Mouse (Mus musculus) neural tube, embryonic 14.5 days (tissue): ENCODE data around the gene Krtdap. TPM values are rescaled to one million over a fixed set of nuclear protein-coding genes. Genes with fewer than 3 reads are reported as not detected.

Source experiments
- ATAC-seq: fragments of 200-750 bp; cut with Nextera tagmentation; 2 replicates; pipeline ENCODE4 v1.8.0; 2017; ENCODE audit warnings: low read depth, mild to moderate bottlenecking, moderate TSS enrichment, moderate library complexity
- H3K27ac ChIP-seq: fragments of 300-500 bp; sonication (generic); 2 replicates; pipeline ENCODE4 v1.5.1; 2014; ENCODE audit warnings: low read depth, mild to moderate bottlenecking, control low read depth, low read length, moderate library complexity, mixed read lengths
- H3K27me3 ChIP-seq: fragments of 300-500 bp; sonication (generic); 2 replicates; pipeline ENCODE4 v1.6.1; 2014; ENCODE audit warnings: low read length; ENCODE audit not compliant: control insufficient read depth, insufficient read depth
- H3K36me3 ChIP-seq: fragments of 300-500 bp; sonication (generic); 2 replicates; pipeline ENCODE4 v1.6.1; 2014; ENCODE audit warnings: low read length, mixed read lengths; ENCODE audit not compliant: control insufficient read depth, insufficient read depth
- H3K4me1 ChIP-seq: fragments of 300-500 bp; sonication (generic); 2 replicates; pipeline ENCODE4 v1.6.1; 2014; ENCODE audit warnings: low read length; ENCODE audit not compliant: control insufficient read depth, insufficient read depth
- H3K4me2 ChIP-seq: fragments of 300-500 bp; sonication (generic); 2 replicates; pipeline ENCODE4 v1.6.1; 2014; ENCODE audit warnings: mild to moderate bottlenecking, low read depth, low read length, control low read depth
- H3K4me3 ChIP-seq: fragments of 300-500 bp; sonication (generic); 2 replicates; pipeline ENCODE4 v1.5.1; 2014; ENCODE audit warnings: low read depth, low read length, control low read depth, mixed read lengths
- H3K9ac ChIP-seq: fragments of 300-500 bp; sonication (generic); replicated peaks from 2 replicates; pipeline ENCODE4 v1.6.1; 2014; ENCODE audit warnings: low read depth, mild to moderate bottlenecking, control low read depth, low read length, mixed read lengths
- H3K9me3 ChIP-seq: fragments of 300-500 bp; sonication (generic); 2 replicates; pipeline ENCODE4 v1.6.1; 2016; ENCODE audit warnings: low read length; ENCODE audit not compliant: control insufficient read depth
- WGBS: fragments of 180-500 bp; shearing (Covaris S2); extraction: QIAGEN DNeasy Blood & Tissue Kit; methylation state at CpG from one replicate; pipeline ENCODE4 v1.1.7; 2014; 5-methylcytosine and 5-hydroxymethylcytosine counted together
- polyA plus RNA-seq: library from polyadenylated mRNA; unstranded; fragments of >200 nt; fragmentation: Nextera tagmentation; extraction: Ambion mirVana; gene quantifications from 2 replicates; pipeline ENCODE4 v1.2.1, GENCODE M21; 2014

Gene Krtdap
- polyA plus RNA-seq, 1 experiment from 2014 or later: 0.88 TPM

DNA sequence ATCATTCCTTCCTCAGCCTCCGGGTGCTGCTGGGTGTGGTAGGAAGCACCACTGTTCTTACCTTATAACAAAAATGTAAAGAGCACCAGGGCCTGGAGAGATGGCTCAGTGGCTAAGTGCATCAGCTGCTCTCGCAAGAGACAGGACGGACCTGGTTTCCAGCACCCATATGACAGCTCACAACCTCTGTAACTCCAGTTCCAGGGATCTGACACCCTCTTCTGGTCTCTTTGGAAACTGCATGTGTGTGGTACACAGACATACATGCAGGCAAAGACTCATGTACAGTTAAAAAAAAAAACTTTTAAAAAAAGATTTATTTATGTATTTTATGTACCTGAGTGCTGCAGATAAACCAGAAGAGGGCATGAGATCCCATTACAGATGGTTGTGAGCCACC, 15.6 kb downstream of the Krtdap start:
- H3K36me3 ChIP-seq: no peaks in the 10 kb centered on the region
- H3K27ac ChIP-seq: no peak overlapping the region
- no peak overlapping the region for H3K4me3 ChIP-seq
- H3K9ac ChIP-seq: no peak overlapping the region
- WGBS: 100% methylated on average over 3 of the region's 3 CpGs
- H3K27me3 ChIP-seq: no peaks in the 10 kb centered on the region
- H3K4me2 ChIP-seq: no peak overlapping the region
- H3K9me3 ChIP-seq: no peaks in the 10 kb centered on the region
- no peak for ATAC-seq
- H3K4me1 ChIP-seq: no peaks in the 10 kb centered on the region

DNA sequence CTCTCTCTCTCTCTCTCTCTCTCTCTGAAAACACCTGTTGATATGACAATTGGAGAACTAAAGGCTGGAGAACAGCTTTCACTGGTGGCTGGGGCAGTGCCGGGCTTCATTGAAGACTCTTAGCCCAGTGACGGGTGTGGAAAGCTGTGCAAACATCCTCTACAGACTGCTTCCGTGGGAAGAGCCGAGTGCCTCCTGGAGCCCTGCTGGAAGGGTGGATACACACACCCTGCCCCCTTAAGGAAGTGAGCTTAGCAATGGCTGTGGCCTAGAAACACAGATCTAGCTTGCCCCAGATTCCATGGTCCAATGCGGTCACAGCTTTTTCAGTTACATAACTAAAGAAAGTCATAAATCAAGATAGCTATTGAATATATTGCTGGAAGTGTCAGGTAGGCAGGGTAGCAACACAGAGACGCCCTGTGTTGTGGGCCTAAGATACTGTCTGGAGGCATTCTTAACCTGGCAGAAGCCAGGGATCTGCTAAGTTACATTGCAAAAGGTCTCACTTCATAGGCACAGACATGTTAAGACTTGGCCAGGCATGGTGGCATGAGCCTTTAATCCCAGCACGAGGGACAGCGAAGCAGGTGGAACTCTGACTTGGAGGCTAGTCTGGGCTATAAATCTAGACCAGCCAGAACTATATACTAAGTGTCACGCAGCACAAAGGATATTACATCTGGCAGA, 16.5 kb downstream of the Krtdap start:
- ATAC-seq: no peak
- Histone ChIP-seq H3K27me3 (no peaks in the 10 kb centered on the region), H3K27ac (no peak overlapping the region), H3K9me3 (no peaks in the 10 kb centered on the region), H3K4me1 (no peaks in the 10 kb centered on the region), H3K4me2 (no peak overlapping the region), H3K4me3 (no peak overlapping the region), H3K9ac (no peak overlapping the region), H3K36me3 (no peaks in the 10 kb centered on the region)
- WGBS: 86% methylated on average over 9 of the region's 9 CpGs

DNA sequence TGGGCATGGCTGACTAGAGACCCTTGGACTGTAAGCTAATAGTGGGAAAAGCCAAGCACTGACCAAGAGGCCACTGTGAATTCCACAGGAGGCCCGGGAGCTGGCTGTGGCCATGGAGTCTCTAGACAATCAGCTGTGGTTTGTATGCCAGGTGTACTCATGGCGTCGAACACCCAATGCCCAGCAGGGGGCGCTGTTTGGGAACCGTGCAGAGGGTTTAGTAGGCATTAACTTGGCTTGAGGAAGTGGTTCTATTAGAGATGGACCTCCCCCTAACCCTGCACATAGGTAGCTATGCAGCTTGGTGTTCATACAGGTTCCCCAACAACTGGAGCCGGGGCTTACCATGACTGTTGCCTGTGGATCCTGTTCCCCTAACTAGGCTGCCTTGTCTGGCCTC, 18.2 kb downstream of the Krtdap start:
- WGBS: 44% methylated on average over 6 of the region's 6 CpGs
- no peak overlapping the region for H3K4me3 ChIP-seq
- no peak for ATAC-seq
- no peaks in the 10 kb centered on the region for H3K36me3 ChIP-seq
- no peaks in the 10 kb centered on the region for H3K4me1 ChIP-seq
- no peak overlapping the region for H3K27ac ChIP-seq
- no peak overlapping the region for H3K4me2 ChIP-seq
- H3K9ac ChIP-seq: no peak overlapping the region
- H3K27me3 ChIP-seq: no peaks in the 10 kb centered on the region
- H3K9me3 ChIP-seq: no peaks in the 10 kb centered on the region

DNA sequence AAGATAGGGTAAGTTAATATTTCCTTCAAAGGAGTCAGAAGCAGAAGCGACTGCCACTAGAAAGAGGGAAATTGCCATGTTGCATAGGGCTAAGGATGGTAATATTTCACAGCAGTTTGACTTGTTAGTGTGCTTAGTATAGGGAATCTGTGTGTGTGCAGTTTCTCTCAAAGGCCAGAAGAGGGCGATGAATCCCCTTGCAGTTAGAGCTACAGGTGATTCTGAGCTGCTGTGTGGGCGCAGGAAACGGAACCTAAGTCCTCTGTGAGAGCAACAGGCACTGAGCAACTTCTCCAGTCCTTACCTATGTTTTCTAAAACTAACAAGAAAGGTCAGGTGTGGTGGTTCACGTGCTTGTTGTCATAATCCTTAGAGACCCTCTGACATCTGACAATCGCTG, 22.6 kb downstream of the Krtdap start:
- Histone ChIP-seq H3K4me2 (no peak overlapping the region), H3K27ac (no peak overlapping the region), H3K4me3 (no peak overlapping the region), H3K4me1 (no peaks in the 10 kb centered on the region), H3K27me3 (no peaks in the 10 kb centered on the region), H3K9me3 (no peaks in the 10 kb centered on the region), H3K36me3 (no peaks in the 10 kb centered on the region), H3K9ac (no peak overlapping the region)
- no peak for ATAC-seq
- WGBS: 57% methylated on average over 6 of the region's 6 CpGs

DNA sequence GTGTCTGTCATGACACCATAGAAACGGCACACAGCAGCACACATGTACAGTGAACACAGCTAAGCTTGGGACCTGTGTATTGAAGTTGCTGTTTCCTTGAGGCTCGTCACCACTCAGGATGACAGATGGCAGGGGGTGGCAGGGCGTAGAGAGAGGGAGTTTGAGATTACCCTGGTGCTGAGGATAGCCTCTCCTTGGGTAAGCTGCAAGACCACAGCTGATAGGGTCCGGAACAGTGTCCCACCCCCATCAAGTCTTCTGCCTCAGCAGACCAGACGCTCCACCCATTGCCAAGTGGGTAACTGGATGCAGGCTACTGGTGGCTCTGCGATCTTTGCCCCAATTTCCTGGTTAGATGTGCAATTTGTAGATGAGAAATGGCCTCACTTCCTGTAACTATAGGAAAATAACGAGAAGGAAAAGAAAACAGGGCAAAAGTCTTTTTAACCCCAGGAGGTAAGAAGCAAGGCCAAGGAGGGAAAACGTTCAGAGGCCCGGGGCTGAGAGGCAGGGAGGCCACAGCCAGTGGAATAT, 24.1 kb downstream of the Krtdap start:
- no peak overlapping the region for H3K27ac ChIP-seq
- no peaks in the 10 kb centered on the region for H3K4me1 ChIP-seq
- no peak overlapping the region for H3K4me3 ChIP-seq
- H3K27me3 ChIP-seq: no peaks in the 10 kb centered on the region
- H3K9ac ChIP-seq: no peak overlapping the region
- no peaks in the 10 kb centered on the region for H3K36me3 ChIP-seq
- 59% methylated on average over 9 of the region's 9 CpGs for WGBS
- no peak for ATAC-seq
- H3K9me3 ChIP-seq: no peaks in the 10 kb centered on the region
- H3K4me2 ChIP-seq: no peak overlapping the region

DNA sequence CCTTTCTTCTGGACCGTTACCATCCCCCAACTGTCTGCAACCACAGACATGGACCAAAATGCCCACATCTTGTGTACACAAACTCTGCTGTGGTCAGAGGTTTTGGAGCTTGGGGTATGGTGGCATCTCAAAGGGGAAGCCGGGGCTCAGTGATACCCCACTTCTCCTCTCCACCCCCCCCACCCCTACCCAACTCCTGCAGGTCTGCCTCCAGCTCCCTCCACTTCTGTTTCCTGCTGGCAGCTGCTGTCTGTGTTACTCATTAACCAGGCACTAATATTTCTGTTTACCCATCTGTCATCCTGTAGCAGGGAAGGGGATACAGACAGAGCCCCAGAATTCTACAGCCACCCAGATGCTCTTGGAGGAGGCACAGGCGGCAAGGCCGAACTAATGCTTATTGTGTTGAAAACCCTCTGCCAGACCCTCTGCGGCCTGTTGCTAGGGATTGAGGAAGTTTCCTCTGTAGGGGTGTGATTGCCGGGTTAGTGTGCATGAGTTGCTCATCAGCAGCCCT, 24.7 kb downstream of the Krtdap start:
- no peak for ATAC-seq
- H3K9ac ChIP-seq: no peak overlapping the region
- no peaks in the 10 kb centered on the region for H3K27me3 ChIP-seq
- H3K4me3 ChIP-seq: no peak overlapping the region
- no peak overlapping the region for H3K27ac ChIP-seq
- H3K4me1 ChIP-seq: no peaks in the 10 kb centered on the region
- WGBS: 55% methylated on average over 6 of the region's 6 CpGs
- H3K4me2 ChIP-seq: no peak overlapping the region
- H3K36me3 ChIP-seq: no peaks in the 10 kb centered on the region
- H3K9me3 ChIP-seq: no peaks in the 10 kb centered on the region

DNA sequence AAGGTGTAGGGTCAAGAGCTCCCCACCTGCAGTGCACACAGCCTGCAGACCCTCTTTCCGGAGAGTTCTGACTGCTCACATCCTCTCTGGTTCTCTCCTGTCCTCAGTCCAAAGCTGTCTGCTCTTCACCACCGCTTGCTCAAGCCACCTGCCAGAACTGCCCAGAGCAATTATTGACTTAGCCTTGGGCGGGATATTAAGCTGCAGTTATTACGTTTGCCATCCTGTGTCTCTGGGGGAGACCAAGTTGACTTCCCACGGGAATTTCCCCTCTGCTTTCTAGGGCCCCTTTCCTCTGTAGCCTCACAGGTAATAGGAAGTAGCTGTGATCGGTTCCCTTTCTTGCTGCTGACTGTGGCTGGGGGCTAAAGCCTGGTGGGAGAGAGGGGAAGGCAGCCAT, 32.4 kb downstream of the Krtdap start:
- Histone ChIP-seq H3K36me3 (no peaks in the 10 kb centered on the region), H3K27ac (no peak overlapping the region), H3K9ac (no peak overlapping the region), H3K4me1 (no peaks in the 10 kb centered on the region), H3K4me3 (no peak overlapping the region), H3K27me3 (no peaks in the 10 kb centered on the region), H3K9me3 (no peaks in the 10 kb centered on the region), H3K4me2 (no peak overlapping the region)
- no peak for ATAC-seq
- WGBS: 71% methylated on average over 6 of the region's 6 CpGs

DNA sequence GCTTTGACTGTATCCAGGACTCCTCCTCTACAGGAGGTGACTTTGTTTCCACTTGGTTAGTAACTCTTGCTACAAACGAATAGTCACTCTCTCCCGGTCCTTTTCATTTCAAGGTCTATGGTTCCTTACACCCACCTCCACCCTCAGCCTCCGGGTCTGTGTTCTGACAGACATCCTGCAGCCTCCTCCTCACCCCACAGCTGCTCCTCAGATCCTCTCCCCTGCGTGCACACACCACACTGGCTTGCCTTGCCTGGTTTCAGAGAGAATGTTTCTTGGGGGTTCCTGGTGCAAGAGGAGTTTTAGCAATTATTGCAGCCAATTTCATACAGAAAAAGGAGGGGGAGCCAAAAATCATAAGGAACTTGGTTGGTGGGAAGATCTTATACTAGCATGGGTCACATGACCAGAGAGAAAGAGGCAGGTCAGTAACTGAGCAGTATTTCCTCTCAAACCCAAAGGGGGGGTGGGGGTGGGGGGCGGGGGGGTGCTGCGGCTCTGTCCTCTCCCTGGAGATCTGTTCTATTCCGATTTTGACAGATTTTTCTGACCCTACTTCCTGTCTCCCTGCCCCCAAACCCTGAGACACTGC, 33.3 kb downstream of the Krtdap start:
- Histone ChIP-seq H3K9me3 (no peaks in the 10 kb centered on the region), H3K4me1 (no peaks in the 10 kb centered on the region), H3K4me3 (no peak overlapping the region), H3K4me2 (no peak overlapping the region), H3K27ac (no peak overlapping the region), H3K27me3 (no peaks in the 10 kb centered on the region), H3K9ac (no peak overlapping the region), H3K36me3 (no peaks in the 10 kb centered on the region)
- no peak for ATAC-seq
- 70% methylated on average over 7 of the region's 7 CpGs for WGBS

DNA sequence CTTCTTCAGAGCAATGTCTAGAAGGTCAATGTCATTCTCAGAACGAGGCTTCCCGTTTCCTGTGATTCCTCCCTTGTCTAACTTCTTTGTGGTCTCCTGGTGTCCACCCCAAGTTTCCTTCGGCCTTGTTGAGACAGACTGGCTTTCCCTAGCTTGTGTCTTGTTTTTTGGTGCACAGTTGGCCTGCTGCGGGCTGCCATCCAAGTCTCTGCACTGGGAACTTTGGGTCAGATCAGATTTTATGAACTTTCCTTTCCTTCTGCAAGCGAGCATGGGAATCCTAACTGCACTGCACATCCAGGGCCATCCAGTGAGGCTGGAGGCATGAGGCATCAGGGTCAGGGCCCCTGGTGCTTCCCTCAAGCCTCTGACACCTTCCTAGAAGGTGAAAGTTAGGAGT, 33.8 kb downstream of the Krtdap start:
- 68% methylated on average over 5 of the region's 5 CpGs for WGBS

More for the DNA sequence above, 33.8 kb downstream of the Krtdap start:
- no peak for ATAC-seq
- H3K4me3 ChIP-seq: no peak overlapping the region
- H3K4me2 ChIP-seq: no peak overlapping the region
- H3K4me1 ChIP-seq: no peaks in the 10 kb centered on the region
- H3K27me3 ChIP-seq: no peaks in the 10 kb centered on the region
- H3K9me3 ChIP-seq: no peaks in the 10 kb centered on the region
- no peak overlapping the region for H3K9ac ChIP-seq
- no peaks in the 10 kb centered on the region for H3K36me3 ChIP-seq
- no peak overlapping the region for H3K27ac ChIP-seq
